Mouse (Mus musculus) NIH3T3 (cell line): ENCODE data around the gene Dyx1c1.

Source experiments
- DNase-seq: peaks from one replicate; pipeline ENCODE4 v3.0.0-alpha.2; 2012; ENCODE audit warnings: low read depth

Gene Dyx1c1

DNA sequence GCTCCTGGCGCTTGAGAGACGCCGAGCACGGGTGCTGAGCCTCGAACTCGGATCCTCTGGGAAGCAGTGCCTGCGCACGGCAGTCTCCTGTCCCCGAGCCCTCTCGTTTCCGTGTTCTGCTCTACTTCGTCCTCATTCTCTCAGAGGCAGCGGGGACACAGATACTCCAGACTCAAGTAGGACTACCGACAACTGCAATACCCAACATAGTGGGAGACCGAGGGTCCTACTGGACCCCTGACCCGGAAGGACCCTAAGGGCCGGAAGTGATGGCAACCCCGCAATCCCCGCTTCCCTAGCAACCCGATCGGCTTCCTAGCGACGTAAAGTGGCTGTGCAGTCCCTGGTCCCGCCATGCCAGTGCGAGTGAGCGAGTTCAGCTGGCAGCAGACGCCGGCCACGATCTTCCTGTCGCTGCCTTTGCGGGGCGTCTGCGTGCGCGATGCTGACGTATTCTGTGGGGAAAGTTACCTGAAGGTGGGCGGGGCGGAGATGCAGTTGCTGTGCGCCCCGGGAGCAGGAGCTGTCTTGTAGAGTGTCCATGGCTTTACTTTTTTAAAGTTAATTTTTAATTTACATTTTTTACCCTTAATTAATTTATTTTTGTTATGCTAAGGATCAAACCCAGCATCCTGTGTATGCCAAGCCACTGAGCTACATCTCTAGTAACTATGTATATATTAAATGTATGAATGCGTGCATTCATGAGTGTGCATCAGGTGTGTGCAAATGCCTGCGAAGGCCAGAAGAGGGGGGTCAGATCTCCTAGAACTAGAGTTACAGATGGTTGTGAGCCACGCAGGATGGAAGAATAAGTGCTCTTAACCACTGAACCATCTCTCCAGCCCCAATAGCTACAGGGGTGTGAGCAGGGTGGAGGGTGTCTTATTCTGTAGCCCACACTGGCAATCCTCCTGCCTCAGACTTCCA, at the start of gene Dyx1c1, which contains the start of gene Gm44503:
Gene Dyx1c1, plus strand, starts transcription at position 265 of the 930 bp plus-strand sequence.
Gene Gm44503, plus strand, starts transcription at position 332 of the 930 bp plus-strand sequence.
- no peak for DNase-seq

DNA sequence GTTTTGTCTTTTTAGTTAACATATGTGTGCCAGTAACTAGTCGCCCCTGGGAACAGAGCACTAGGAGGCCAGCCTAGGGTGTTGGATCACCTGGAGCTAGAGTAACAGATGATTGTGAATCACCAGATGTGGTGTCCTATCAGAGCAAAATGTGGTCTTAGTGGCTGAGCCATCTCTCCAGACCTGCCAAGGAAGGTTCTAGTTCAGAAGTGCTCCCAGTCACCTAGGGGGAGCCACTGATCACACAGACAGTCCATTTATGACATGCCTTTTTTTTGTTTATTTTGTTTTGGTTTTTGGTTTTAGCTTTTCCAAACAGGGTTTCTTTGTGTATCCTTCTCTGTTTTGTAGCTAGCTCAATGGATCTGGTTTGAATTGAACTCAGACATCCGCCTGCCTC, 47.2 kb upstream of the Dyx1c1 start:
- no peak for DNase-seq

DNA sequence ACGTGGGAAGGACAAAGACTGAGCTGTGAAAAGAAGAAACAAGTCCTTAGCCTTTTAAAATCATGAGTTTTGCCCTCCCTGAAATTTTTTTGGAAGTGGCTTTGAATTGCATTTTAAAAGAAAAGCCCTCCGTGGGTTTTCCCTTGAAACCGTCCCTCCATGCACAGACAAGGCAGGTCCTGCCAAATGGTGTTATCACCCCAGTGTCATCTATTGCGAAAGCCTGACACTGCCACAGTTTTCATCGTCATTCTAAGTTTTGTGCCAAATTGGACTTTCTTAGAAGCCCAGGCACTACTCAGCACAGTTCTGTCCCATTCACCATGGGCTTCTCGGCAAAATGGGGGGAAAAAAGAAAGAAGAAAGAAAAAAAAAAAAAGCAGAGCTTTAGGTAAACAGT, 45.0 kb upstream of the Dyx1c1 start:
- DNase-seq: no peak

DNA sequence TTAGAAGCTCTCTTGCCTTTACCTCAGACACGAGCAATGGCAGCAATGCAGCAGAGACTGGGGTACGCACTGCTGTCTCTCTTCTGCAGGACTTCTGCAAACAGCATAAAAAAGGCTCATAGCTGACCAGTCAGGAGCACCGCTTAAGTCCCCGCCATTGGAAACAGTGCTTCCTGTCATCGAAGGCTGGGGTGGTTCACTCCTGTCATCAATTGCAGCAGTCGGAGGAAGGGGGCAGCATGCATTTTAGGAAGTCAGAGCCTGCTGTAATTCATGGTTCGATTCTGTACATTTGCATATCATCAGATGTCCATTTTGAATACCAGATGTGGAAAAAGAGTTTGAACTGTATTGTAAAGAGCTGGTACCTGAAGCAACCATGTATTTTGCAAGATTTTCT, 42.9 kb upstream of the Dyx1c1 start:
- no peak for DNase-seq

DNA sequence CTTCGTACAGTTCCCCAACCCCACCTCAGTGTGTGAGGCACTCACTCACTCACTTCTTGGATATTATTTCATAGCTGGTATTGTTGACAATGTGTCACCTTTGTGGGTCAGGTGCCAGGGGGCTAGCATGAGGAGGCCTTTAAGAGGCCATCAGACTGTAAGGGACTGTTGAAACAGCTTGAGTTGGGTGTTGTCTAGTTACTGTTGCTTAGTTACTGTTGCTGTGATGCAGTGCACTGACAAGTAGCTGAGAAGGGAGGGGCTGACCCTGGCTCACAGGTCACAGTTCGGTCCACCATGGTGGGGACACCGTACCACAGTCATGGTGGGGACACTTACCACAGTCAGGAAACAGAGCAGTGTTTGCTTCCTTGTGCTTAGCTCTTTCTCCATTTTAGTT, 35.5 kb upstream of the Dyx1c1 start:
- no peak for DNase-seq

DNA sequence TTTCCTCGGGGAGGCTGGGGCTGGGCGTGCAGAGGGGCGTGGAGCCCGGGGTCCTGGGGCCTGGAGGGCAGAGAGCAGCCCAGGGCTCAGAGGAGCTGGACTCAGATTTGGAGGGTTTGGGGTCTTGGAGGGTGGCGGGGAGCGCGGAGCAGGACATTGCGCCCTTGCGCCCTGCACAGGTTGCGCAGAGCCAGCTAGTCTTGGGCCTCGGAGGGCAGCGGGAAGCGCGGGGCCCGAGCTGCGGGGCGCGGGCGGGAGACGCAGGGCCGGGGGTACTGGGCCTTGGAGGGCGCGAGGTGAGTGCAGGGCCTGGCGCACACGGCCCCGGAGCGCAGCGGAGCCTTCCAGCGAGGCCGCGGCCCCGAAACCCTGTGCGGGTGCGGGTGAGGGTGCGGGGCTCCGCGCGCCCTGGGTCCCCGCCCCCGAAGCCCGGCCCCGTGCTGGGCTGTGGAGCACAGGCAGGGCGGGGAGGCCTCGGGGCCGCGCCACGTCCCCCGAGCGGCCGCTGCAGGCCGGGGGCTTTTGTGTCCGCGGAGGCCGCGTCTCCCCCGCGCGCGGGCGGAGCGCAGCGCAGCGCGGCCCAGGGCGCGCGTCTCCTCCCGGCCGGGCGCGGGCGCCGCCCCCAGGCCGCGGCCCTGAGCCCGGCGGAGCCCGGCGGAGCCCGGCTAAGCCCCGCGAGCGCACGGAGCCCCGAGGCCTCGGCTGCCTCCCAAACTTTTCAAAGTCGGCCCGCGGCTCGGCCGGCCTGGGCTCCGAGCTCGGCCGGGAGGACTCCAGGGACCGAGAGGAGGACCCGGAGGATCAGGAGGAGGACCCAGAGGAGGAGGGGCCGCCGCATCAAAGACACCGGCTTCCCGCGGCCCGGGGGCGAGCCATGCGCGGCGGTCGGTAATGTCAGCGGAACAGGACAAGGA, 33.3 kb upstream of the Dyx1c1 start, which contains the start of gene Pygo1:
Gene Pygo1, plus strand, starts transcription at position 625 of the 914 bp plus-strand sequence.
- peak; percentile 70 for DNase-seq

DNA sequence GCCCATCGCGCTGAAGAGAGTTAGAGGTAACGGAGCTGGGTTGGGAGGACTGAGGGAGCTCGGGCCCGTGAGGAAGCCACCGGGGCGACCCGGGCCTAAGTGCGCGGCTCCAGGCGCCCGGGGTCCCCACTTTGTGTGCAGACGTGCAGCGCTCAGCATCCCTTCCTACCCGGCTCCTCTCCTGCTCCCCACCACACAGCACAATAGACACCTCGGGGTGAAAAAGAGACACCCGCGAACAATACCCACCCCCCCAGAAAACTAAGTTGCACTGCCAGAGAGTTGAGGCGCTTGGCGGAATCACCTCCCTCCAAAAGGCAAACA, 32.7 kb upstream of the Dyx1c1 start:
- no peak for DNase-seq

DNA sequence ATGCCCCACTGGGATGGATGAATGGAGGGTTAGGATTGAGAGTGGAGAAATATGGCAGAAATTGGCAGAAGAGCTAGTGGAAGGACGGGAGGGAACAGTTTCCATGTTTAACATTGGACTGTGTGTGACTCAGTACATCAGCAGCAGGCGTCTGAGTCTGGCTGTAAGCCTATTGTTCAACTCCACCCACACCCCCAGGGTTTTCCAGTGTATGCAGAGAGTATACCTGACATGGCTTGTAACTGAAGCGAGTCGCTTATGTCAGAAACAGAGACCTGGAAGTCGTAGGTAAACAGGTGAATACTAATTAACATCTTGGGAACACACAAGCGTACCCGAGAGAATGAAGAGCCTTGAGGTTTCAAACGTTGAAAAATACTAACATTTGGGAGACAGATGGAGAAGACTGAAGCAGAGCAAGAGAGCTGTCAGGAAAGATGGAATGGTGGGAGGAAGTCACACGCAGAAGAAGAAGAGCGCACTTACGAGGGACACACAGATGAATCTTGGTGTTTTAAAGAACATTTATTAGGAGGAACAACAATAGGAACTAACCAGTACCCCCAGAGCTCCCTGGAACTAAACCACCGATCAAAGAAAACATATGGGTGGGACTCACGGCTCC, 27.3 kb upstream of the Dyx1c1 start:
- peak; percentile 60 for DNase-seq

DNA sequence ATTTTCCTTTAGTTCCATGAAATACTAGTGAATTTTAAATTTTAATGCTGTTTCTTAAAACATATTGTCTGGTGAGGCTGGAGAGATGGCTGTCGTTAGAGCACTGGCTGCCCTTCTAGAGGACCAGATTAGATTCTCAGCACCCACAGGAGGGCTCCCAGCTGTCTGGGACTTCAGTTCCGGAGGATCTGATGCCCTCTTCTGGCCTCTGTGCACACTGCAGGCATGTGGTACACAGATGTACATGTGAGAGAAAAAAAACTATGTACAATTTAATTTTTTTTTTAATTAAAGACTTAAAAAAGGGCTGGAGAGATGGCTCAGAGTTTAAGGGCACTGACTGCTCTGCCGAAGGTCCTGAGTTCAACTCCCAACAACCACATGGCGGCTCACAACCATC, 23.3 kb upstream of the Dyx1c1 start:
- peak; percentile 15 for DNase-seq

DNA sequence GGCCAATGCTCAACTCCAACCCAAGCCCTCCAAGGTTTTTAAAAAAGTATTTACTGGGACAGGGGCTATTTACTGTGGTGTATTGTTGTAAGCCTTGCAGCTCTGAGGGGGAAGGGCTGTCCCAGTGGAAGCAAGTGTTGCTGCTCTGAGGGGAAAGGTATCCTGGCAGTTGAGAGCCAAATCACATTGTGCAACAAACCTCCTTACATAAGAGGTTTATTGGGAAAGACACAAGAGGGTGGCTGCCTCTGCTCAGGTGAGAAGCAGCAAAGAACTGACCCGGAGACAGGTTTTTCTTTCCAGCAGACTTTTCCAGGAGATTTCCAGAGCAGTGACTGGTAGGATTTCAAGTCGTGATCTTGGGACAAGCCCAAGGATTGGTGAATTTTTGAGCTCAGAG, 22.3 kb upstream of the Dyx1c1 start:
- no peak for DNase-seq

DNA sequence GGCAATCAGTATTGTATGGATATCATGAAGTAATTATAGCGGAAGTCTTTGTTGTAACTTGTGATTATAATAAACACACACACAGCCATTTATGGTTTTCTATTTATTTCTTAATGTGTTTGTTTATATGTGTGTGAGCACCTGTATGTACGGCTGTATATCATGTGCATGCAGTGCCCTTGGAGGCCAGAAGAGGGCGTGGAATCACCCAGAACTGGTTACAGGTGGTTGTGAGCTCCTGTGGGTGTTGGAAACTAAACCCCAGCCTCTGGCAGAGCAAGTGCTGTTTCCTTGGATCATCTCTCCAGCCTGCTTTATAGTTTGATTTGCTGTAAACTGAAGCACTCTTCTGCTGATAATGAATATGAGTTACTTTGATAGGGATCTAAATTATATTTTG, 15.2 kb upstream of the Dyx1c1 start:
- no peak for DNase-seq

DNA sequence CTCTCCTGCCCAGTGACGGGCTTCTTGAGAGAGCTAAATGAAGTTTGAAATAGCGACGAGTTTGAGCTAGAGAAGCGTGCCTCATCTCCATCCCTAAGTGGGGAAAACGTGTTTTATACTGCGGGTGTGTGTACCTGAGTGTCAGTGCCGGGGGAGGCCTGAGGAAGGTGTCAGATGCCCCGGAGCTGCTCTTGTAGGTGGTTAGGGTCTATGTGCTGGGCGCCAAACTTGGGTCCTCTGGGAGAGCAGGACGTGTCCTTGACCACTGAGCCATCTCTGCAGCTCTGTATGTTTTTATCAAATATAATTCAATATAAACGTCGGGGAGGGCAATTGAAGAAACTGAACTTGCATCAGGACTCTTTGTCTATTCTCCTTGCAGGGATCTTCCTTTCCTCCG, 14.3 kb upstream of the Dyx1c1 start:
- DNase-seq: no peak

DNA sequence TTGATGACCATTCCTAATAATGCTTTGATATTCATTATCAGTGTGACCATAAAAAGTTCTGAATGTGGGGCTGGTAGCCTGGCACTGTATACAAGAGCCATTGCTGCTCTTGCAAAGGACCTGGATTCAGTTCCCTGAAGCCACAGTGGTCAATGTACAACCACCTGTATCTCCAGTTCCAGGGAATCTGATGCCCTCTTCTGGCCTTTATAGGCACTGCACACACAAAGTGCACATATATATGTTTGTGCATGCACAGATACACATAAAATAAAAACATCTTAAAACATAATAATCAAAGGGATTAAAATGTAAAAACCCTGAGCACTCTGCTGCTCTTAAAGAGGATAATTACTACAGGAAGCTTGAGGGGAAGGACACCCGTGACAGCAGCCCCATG, 11.6 kb upstream of the Dyx1c1 start:
- no peak for DNase-seq

DNA sequence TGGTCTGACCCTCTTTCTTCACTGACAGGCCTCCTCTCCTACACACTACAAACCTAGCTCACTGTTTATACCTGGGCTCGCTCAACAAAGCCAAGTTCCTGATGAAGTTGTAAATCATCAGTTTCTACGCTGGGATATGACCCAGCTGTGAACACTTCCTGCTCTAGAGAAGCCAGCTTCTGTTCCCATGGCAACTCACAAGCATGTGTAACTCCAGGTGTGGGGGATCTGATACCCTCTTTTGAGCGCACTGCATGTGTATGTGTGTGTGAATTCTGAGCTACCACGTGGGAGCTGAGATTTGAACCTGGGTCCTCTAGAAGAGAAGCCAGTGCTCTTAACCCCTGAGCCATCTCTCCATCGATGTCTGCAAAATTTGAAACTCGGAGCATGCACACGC, 9.0 kb upstream of the Dyx1c1 start:
- DNase-seq: no peak

DNA sequence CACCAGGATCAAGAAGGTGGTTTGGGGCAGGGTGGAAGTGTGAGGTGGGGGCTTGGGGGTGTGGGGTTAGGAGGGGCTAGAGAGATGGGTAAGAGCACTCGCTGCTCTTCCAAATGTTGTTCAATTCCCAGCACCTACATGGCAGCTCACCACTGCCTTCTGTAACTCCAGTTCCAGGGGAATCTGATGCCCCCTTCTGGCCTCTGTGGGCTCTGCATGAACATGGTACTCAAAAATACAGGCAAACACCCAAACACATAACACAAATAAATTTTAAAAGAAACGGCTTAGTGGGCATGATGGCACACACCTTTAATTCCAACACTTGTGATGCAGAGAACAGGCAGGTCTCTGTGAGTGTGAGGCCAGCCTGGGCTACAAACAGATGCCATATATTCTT, 3.8 kb upstream of the Dyx1c1 start:
- DNase-seq: peak; percentile 48

DNA sequence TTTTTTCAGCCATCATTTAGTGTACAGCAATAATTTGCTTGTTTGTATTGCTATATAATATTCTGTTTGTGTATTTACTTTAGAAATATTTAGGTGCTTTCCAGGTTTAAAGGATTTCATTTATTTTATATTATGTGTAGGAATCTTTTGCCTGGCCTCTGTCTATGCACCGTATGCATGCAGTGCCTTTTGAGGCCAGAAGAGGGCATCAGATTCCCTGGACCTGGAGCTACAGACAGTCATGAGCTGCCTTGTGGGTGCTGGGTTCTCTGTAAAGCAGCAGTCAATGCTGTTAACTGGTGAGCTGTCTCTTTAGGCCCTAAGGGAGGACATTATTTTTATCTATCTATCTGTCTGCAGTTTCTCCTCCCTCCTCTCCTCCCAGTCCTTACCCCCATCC, 3.0 kb upstream of the Dyx1c1 start:
- DNase-seq: peak; percentile 65

DNA sequence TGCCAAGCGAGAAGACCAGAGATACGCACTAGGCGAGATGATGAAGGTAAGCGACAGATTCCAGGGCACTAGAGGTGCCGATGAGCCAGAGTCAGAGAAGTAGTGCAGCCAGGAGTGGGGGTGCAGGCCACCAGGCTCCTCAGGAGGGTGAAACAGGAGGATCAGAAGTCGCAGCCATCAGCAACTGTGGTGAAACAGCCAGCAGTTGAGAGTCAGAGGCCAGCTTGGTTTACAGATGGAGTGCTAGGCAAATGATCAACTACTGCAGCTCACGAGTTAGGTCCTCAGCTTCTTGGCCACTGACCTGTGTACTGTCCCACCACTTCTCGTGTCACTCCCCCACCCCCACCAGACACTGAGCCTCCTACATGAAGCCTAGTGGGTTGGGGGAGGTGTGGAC, 2.8 kb downstream of the Dyx1c1 start:
- no peak for DNase-seq

DNA sequence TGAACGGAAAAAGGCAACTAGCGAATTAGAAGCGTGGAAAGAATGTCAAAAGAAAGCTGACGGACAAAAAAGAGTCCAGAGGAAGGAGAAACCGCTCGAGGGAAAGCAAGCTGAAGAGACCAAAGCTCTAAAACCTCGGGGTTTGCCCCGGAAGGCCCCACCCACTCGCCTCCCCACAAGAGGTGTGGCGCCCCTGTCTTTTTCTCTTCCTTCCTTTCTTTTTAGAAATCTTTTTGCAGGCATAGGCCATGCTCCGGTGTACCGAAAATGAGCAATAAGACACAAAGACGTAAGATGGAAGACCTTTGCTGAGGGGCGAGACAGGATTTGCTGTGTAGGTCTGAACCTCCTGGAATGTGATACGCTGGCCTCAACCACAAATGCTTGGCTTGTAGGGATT, 3.4 kb downstream of the Dyx1c1 start:
- no peak for DNase-seq

DNA sequence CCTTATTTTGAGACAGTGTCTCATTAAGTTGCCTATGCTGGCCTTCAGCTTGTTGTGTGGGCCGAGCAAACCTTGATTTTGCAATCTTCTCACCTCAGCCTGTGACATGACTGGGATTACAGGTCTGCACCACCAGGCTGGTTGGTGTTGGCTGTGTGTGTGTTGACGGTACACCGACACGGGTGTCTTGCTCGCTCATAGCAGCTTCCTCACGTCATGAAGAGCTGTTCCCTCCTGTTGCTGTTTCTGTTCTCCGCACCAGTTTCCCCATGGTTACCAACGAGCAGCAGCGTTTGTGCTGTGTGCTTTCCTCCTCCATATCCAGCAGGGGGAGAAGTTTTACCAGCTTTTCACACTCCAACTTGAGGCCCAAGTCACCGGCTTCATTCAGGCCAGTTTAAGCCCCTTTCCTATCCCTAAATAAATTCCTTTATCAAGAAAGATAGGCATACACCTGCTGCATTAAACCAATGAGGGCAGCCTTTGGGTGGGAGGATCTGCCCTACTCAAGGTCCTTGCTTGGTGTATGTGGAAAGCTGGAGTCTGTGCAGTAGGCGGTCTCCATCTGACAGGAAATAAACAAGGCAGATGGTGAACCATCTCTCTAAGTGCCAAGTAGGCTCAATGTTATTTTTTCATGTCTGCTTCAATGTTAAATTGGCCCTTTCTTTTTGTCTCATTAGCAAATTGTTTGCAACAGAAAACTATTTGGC, 9.9 kb downstream of the Dyx1c1 start:
- DNase-seq: peak; percentile 62

DNA sequence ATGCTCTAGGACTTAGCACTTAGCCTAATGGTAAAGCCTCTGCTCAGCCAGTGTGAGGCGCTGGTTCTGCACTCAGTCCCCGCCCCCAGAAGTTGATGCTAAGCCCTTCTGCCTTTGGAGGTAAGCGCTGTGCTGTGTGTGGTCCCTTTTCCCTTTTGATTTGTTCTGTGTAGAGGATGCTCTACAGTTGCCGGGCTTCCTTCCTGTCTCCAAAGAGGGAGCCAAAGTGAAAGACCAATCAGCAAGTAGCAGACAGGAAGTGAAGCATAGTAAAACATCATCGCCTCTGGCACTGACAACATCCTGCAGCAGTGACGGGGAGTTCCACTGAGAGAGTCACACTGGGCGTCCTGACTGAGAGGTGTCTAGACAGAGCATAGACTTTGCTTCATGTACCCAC, 11.3 kb downstream of the Dyx1c1 start:
- no peak for DNase-seq

DNA sequence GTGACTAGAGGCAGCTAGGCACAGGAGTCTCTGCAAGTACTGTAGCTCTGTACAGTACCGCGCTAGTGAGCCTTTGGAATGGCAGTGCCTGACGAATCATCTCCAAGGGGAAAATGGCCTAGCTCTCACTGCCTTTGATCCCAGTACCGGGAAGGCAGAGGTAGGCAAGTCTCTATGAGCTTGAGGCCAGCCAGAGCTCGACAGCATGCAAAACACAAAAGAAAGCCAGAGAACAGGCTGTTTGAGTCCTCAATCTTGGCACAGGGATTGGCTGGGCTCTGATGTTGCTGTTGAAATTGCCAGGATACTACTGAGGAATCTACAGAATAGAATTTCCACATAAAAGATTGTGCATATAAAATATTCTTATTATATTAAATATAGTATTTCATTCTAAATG, 13.8 kb downstream of the Dyx1c1 start:
- no peak for DNase-seq

DNA sequence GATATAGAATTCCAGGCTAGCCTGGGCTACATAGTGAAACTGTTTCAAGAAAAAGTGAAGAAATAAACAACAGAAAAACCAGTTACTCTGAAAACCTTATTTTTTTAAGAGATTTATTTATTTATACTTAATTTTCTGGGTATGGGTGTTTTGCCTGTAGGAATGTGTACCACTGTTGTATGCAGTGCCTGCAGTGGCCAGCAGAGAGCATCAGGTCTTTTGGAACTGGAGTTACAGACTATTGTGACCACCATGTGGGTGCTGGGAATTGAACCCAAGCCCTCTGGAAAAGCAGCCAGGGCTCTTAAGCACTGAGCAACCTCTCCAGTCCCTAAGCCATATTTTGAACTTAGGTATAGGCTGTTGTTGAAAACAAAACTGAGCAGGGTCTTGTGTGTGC, 14.4 kb downstream of the Dyx1c1 start:
- DNase-seq: no peak
